Mouse (Mus musculus) thymus, adult 2 months (tissue): Measurements from ENCODE around the gene Pfkfb1. TPM values are rescaled to one million over a fixed set of nuclear protein-coding genes. Genes with fewer than 3 reads are reported as not detected.

Experiments
- DNase-seq: peaks from one replicate; pipeline ENCODE4 v3.0.0; 2021
- H3K27ac ChIP-seq: fragments of 200-500 bp; 2 replicates; pipeline ENCODE4 v1.5.1; 2012; ENCODE audit warnings: low read length, control low read depth; ENCODE audit not compliant: control insufficient read depth, insufficient read depth
- H3K27me3 ChIP-seq: fragments of 200-500 bp; 2 replicates; pipeline ENCODE4 v1.6.1; 2012; ENCODE audit warnings: mild to moderate bottlenecking, low read length, moderate library complexity, mixed read lengths; ENCODE audit not compliant: control insufficient read depth, insufficient read depth
- H3K36me3 ChIP-seq: fragments of 200-500 bp; 2 replicates; pipeline ENCODE4 v1.6.1; 2012; ENCODE audit warnings: mild to moderate bottlenecking, low read length, moderate library complexity; ENCODE audit not compliant: control insufficient read depth, insufficient read depth
- H3K4me1 ChIP-seq: fragments of 200-500 bp; replicated peaks from 2 replicates; pipeline ENCODE4 v1.6.1; 2012; ENCODE audit warnings: low read length; ENCODE audit not compliant: control insufficient read depth, insufficient read depth
- H3K4me3 ChIP-seq: fragments of 200-500 bp; 2 replicates; pipeline ENCODE4 v1.5.1; 2012; ENCODE audit warnings: mild to moderate bottlenecking, low read length, control low read depth, moderate library complexity; ENCODE audit not compliant: control insufficient read depth, insufficient read depth
- CTCF ChIP-seq: fragments of 200-500 bp; IDR thresholded peaks from 2 replicates; pipeline ENCODE4 v1.5.1; 2012; ENCODE audit warnings: mild to moderate bottlenecking, control low read depth, low read length, moderate library complexity, borderline replicate concordance; ENCODE audit not compliant: control insufficient read depth, poor library complexity, insufficient read depth; ENCODE audit errors: extremely low read depth
- POLR2A ChIP-seq: fragments of 200-500 bp; IDR thresholded peaks from 2 replicates; pipeline ENCODE4 v1.6.1; 2012; ENCODE audit warnings: mild to moderate bottlenecking, low read length, control low read depth, moderate library complexity; ENCODE audit not compliant: control insufficient read depth, poor library complexity, insufficient read depth; ENCODE audit errors: extremely low read depth
- WGBS: fragments of 180-500 bp; shearing (Covaris S2); methylation state at CpG from one replicate; pipeline ENCODE4 v1.1.7; 2018; 5-methylcytosine and 5-hydroxymethylcytosine counted together
- polyA plus RNA-seq: library from polyadenylated mRNA; depleted of rRNA; stranded (reverse); fragments of >200 nt; gene quantifications from 2 replicates; pipeline ENCODE4 v1.2.3, GENCODE M21; 2012; rRNA removed

Gene Pfkfb1
- 5.8 and 6.2 TPM in 2 replicates for polyA plus RNA-seq

DNA sequence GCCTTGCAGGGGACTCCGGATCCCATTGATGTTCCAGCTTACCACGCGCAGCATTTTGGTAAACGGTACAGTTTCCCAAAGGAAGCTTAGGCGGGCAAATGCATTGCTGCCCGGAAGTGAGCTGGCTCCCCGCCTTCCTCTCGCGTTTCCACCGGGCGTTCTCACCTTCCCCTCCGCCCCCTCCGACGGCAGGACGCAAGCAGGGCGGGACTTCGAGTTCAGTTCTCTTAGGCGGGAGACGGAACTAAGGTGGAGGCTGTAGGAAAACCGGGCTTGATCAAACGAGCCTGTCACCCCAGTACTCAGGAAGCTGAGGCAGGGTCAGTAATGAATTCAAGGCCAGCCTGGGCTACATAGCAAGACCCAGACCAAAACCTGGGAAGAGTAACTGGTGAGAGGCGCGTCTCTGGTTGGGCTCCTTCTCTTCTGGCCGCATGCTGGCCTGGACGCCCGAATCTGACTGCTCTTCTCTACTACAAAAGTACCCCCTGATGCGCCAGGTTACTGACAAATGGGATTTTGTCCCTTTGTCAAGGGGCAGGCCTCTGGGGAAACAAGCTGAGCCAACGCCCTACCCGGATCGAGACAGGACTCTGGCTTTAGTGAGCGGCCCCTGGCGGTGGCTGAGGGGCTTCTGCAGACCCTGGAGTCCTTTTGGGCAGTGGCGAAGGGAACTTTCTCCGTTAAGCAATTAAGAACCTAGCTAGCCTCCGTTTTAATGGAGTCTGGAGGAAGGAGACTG is at the start of gene Pfkfb1:
TSS of gene Pfkfb1 (plus strand) at position 207 of the 742 bp plus-strand sequence.
- DNase-seq = peak; percentile 75
- peak within 1 kb of the TSS; percentile 97 for H3K4me3 ChIP-seq
- no peaks in the 10 kb centered on the region for H3K4me1 ChIP-seq
- TF ChIP-seq CTCF = peak; percentile 56; the same call in 1 of the 2 replicates
- TF ChIP-seq POLR2A = peak; percentile 43; the same call in 1 of the 2 replicates
- H3K36me3 ChIP-seq = 0 out of 2 replicates have a peak, but pooled peaks cover 5% of the 10 kb centered on the region
- H3K27me3 ChIP-seq = no peaks in the 10 kb centered on the region
- WGBS = 2% methylated on average over 35 of the region's 35 CpGs
- peak within 1 kb of the TSS; percentile 82 for H3K27ac ChIP-seq

- TF ChIP-seq CTCF (no peak), POLR2A (no peak)
- no peaks in the 10 kb centered on the region for H3K27me3 ChIP-seq
- 84% methylated on average over 2 of the region's 2 CpGs for WGBS
- DNase-seq = no peak
- no peak overlapping the region for H3K27ac ChIP-seq
- H3K36me3 ChIP-seq = no peaks in the 10 kb centered on the region
- H3K4me3 ChIP-seq = no peak overlapping the region
- no peaks in the 10 kb centered on the region for H3K4me1 ChIP-seq
Measured at GRCm38 (mm10) chrX:150540111-150540510, 47.9 kb upstream of the Pfkfb1 start.

DNA sequence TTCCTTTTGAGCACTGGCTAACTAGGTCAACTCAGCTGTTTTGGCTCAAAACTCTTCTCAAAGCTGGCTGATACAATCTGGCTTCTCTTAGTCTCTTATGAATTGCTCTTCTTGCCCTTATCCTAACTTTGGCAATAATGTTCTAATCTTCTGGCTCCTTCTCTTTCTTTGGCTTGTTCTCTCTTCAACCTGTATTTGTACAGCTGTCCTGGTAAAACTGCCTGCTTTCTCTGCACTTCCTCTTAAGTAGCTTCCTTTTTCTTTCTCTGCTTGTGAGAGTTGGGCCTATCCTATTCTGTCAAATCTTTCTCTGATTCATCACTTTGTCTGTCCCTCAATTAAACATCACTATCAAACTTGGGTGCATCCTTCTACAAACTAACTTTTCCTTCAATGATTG is 46.3 kb upstream of the Pfkfb1 start:
- no peak for DNase-seq
- Histone ChIP-seq H3K27ac (no peak overlapping the region), H3K4me1 (no peaks in the 10 kb centered on the region), H3K36me3 (no peaks in the 10 kb centered on the region), H3K27me3 (no peaks in the 10 kb centered on the region), H3K4me3 (no peak overlapping the region)
- TF ChIP-seq CTCF = no peak
- no peak for TF ChIP-seq POLR2A

DNA sequence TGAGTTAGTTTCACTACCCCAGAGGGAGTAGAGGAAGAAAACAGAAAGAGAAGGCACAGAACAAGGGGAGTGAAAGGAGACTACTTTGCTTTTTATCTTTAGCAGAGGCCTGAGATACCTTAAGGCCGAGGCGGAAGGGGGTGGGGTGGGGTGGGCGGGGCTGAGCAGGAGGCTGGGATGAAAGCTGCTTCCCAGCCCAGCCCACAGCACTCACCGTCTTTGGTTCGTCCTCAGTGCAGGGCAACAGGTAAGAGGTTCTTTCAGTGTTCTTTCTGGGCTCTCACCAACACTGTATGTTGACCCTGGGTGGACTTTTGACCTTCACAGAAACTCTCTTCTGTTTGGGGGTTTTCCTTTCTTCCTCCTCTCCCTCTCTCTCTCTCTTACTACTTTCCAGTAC is 40.8 kb upstream of the Pfkfb1 start, which contains the start of gene Alas2:
TSS of gene Alas2 (plus strand) at position 137 of the 400 bp plus-strand sequence.
- Histone ChIP-seq H3K36me3 (no peaks in the 10 kb centered on the region), H3K4me3 (no peak within 1 kb of the TSS), H3K27me3 (no peaks in the 10 kb centered on the region), H3K4me1 (no peaks in the 10 kb centered on the region), H3K27ac (no peak within 1 kb of the TSS)
- TF ChIP-seq POLR2A (no peak), CTCF (no peak)
- no peak for DNase-seq
- WGBS = 86% methylated on average over 5 of the region's 5 CpGs

DNA sequence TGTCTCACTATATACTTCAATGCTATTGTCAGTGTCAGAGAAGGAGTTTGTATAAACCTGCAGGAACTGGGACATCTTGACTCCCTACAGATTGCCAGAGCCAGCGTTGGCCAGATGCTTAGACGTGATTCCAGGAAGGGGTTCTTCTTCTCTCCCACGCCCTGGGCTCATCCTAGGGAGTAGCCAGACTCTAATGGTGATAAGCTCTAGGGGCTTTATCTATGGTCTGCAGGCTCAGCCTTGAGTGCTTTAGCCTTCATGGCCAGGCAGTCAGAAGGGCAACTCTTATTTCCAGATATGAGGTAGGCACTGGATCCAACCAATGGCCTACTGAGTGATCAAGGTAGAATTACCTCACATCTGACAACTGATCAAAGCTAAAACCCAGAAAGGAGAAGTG is 38.4 kb upstream of the Pfkfb1 start:
- H3K27ac ChIP-seq = no peak overlapping the region
- H3K4me1 ChIP-seq = no peaks in the 10 kb centered on the region
- DNase-seq = no peak
- 100% methylated on average over 3 of the region's 3 CpGs for WGBS
- no peak for TF ChIP-seq CTCF
- TF ChIP-seq POLR2A = no peak
- H3K36me3 ChIP-seq = no peaks in the 10 kb centered on the region
- H3K27me3 ChIP-seq = no peaks in the 10 kb centered on the region
- H3K4me3 ChIP-seq = no peak overlapping the region

- Histone ChIP-seq H3K27ac (no peak overlapping the region), H3K36me3 (no peaks in the 10 kb centered on the region), H3K27me3 (no peaks in the 10 kb centered on the region), H3K4me1 (no peaks in the 10 kb centered on the region), H3K4me3 (no peak overlapping the region)
- no peak for TF ChIP-seq POLR2A
- no peak for TF ChIP-seq CTCF
- DNase-seq = no peak
- 96% methylated on average over 2 of the region's 2 CpGs for WGBS
Measured at GRCm38 (mm10) chrX:150551986-150552385, 36.0 kb upstream of the Pfkfb1 start.

DNA sequence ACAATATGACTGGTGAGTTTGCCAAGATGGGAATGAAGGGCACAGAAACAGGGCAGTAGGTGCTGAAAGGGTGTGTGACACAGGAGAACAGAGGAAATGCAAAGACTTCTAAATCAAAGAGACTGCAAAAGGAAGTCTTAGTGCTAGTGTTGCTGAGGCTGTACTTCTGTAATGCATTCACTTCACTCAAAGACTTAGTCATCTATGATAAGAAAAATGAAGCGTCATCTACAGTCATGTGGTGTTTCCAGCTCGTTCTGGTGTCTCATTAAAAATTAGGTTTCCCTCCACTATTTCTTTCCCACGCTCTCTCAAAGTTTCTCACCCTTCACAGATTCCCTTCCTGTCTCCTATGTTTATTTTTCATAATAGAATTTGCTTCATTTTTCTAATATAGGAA is 34.0 kb upstream of the Pfkfb1 start:
- TF ChIP-seq CTCF (no peak), POLR2A (no peak)
- DNase-seq = no peak
- H3K4me3 ChIP-seq = no peak overlapping the region
- 88% methylated on average over 3 of the region's 3 CpGs for WGBS
- H3K4me1 ChIP-seq = no peaks in the 10 kb centered on the region
- H3K27me3 ChIP-seq = no peaks in the 10 kb centered on the region
- H3K36me3 ChIP-seq = no peaks in the 10 kb centered on the region
- no peak overlapping the region for H3K27ac ChIP-seq
